Mouse (Mus musculus) right cerebral cortex, adult 18-20 months (tissue): ENCODE data around the gene Scg5.

Source experiments
- DNase-seq: peaks from one replicate; pipeline ENCODE4 v3.0.0; 2022; ENCODE audit warnings: mixed read lengths

The Scg5 gene

GRCm38 (mm10) chr2:113828943-113829882 lies at the start of gene Scg5:
Scg5 (minus strand) TSS chr2:113829121.
- DNase-seq: peak; percentile 93

GRCm38 (mm10) chr2:113870115-113870514 lies 41.2 kb upstream of the Scg5 start:
- no peak for DNase-seq

GRCm38 (mm10) chr2:113868404-113868803 lies 39.5 kb upstream of the Scg5 start:
- no peak for DNase-seq

GRCm38 (mm10) chr2:113866155-113866554 lies 37.2 kb upstream of the Scg5 start:
- no peak for DNase-seq

- DNase-seq: peak; percentile 11
Observed at GRCm38 (mm10) chr2:113849141-113849540, 20.2 kb upstream of the Scg5 start.

- DNase-seq: peak; percentile 88
Observed at GRCm38 (mm10) chr2:113848245-113849121, 19.6 kb upstream of the Scg5 start, which contains the start of gene Arhgap11a. Arhgap11a (minus strand) TSS chr2:113848661.

- no peak for DNase-seq
Observed at GRCm38 (mm10) chr2:113847678-113848244, 18.8 kb upstream of the Scg5 start.

GRCm38 (mm10) chr2:113845081-113845480 lies 16.2 kb upstream of the Scg5 start:
- no peak for DNase-seq

- no peak for DNase-seq
Observed at GRCm38 (mm10) chr2:113841656-113842437, 12.9 kb upstream of the Scg5 start.

- no peak for DNase-seq
Observed at GRCm38 (mm10) chr2:113839488-113839887, 10.6 kb upstream of the Scg5 start.

GRCm38 (mm10) chr2:113835219-113835618 lies 6.3 kb upstream of the Scg5 start:
- no peak for DNase-seq

- DNase-seq: no peak
Observed at GRCm38 (mm10) chr2:113828086-113828942, 607 bp downstream of the Scg5 start.

- no peak for DNase-seq
Observed at GRCm38 (mm10) chr2:113823909-113824308, 5.0 kb downstream of the Scg5 start.

GRCm38 (mm10) chr2:113822367-113822766 lies 6.6 kb downstream of the Scg5 start:
- DNase-seq: no peak

GRCm38 (mm10) chr2:113821176-113821734 lies 7.7 kb downstream of the Scg5 start:
- DNase-seq: no peak

GRCm38 (mm10) chr2:113820117-113820516 lies 8.8 kb downstream of the Scg5 start:
- DNase-seq: no peak

- no peak for DNase-seq
Observed at GRCm38 (mm10) chr2:113817681-113818606, 11.0 kb downstream of the Scg5 start.

- DNase-seq: no peak
Observed at GRCm38 (mm10) chr2:113807640-113808039, 21.3 kb downstream of the Scg5 start.

- no peak for DNase-seq
Observed at GRCm38 (mm10) chr2:113806851-113807577, 21.9 kb downstream of the Scg5 start.
